Mouse (Mus musculus) heart, adult 11 months (tissue): Measurements from ENCODE around the gene Tgfbr1.
A peak's percentile ranks its signal among the peaks of the same experiment; 100 is the strongest.

Experiments used
- DNase-seq: peaks from one replicate; pipeline ENCODE4 v3.0.0; 2022

Gene Tgfbr1

GRCm38 (mm10) chr4:47352803-47353388 lies at the start of gene Tgfbr1:
Gene Tgfbr1, plus strand, starts transcription at chr4:47353222.
- DNase-seq, result peak; percentile 100

DNA sequence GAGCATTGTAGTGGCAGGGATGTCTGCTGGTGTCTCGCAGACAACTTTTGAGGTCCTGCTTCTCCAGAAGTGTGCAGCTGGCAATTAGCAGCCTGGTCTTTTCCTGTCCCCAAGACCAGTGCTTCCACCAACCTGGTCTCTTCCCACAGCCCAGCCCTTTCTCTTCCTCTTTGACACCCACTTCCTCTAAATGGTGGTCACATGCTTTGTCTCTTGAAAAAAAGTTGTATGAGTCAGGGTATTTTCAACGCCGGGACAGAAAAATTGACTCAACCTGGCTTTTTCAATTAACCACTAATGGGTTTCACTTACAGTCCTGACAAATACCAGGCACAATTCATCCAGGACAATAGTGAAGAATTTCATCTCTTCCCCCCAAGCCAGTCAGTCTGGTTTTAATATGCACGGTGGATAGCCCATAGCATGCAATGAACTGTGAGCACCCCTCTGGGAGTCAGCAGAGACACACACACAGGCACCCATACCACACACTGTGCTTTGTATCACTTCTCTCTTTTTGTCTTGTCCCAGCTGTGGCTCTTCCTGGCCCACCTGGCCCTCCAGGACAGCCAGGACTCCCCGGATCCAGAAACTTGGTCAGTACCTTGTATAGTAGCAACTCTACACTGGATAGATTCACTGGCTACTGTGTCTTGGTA lies 49.6 kb upstream of the Tgfbr1 start:
- peak; percentile 95 for DNase-seq

DNA sequence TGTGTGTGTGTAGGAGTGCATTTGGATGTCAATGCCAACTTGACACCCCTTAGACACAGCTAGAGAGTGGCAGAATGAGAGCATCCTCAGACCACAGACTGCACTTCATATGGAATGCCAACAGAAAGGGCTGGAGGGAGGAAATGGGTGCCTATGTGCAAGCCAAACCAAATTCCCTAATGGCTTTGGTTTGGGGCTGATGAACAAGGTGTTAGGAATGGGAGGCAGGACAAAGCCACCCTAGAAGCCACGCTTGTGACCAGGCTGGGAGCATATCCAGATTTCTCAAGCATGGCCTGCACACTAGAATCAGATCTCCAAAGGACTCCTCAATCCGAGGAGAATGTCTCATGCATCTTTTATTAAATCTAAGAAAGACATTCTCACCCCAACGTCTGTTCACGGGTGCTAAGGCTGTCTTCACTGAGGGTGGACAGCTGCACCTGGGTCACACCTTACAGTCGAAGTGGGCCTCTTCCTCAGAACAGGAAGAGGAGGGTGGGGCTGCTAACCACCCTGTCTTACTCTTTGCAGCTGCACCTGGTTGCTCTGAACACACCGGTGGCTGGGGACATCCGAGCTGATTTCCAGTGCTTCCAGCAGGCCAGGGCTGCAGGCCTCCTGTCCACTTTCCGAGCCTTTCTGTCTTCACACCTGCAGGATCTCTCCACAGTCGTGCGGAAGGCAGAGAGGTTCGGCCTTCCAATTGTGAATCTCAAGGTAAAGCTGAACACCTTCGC lies 43.0 kb upstream of the Tgfbr1 start:
- DNase-seq, result no peak

- peak; percentile 97 for DNase-seq
These were observed 42.2 kb upstream of the Tgfbr1 start for GRCm38 (mm10) chr4:47310812-47311211.

DNA sequence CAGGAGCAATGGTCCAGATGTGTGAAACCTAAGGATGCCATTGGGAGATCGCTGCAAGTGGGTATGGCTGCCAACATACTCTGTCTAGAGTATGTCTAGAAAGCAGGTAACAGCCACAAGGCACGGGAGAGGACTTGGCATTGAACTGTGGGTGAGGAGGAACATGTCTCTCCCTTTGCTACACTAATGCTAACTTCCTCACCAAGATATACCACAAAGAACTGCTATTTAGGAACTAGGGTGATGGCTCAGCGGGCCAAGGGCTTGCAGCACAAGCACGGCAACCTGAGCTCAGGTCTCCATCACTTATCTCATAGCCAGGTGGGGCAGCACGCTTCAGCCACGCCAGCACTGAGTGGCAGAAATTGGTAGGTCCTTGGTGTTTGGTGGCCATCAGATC lies 41.6 kb upstream of the Tgfbr1 start:
- no peak for DNase-seq

DNA sequence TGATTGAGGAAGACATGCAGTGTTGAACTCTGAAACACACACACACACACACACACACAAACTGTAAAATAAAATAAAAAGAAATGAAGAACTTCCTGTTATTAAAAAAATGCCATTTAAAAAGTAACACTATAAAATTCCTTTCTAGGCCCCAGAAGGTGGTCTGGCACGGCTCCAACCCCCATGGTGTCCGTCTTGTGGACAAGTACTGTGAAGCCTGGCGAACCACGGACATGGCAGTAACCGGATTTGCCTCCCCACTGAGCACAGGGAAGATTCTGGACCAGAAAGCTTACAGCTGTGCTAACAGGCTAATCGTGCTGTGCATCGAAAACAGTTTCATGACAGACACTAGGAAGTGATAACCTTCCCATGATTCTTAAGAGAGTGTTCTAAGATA lies 41.1 kb upstream of the Tgfbr1 start:
- no peak for DNase-seq

- DNase-seq, result peak; percentile 88
These were observed 40.3 kb upstream of the Tgfbr1 start for GRCm38 (mm10) chr4:47312676-47313075.

- peak; percentile 91 for DNase-seq
These were observed 39.2 kb upstream of the Tgfbr1 start for GRCm38 (mm10) chr4:47313710-47314410.

- DNase-seq, result peak; percentile 97
These were observed 37.6 kb upstream of the Tgfbr1 start for GRCm38 (mm10) chr4:47315458-47315857.

- DNase-seq, result peak; percentile 92
These were observed 36.6 kb upstream of the Tgfbr1 start for GRCm38 (mm10) chr4:47316432-47316831.

DNA sequence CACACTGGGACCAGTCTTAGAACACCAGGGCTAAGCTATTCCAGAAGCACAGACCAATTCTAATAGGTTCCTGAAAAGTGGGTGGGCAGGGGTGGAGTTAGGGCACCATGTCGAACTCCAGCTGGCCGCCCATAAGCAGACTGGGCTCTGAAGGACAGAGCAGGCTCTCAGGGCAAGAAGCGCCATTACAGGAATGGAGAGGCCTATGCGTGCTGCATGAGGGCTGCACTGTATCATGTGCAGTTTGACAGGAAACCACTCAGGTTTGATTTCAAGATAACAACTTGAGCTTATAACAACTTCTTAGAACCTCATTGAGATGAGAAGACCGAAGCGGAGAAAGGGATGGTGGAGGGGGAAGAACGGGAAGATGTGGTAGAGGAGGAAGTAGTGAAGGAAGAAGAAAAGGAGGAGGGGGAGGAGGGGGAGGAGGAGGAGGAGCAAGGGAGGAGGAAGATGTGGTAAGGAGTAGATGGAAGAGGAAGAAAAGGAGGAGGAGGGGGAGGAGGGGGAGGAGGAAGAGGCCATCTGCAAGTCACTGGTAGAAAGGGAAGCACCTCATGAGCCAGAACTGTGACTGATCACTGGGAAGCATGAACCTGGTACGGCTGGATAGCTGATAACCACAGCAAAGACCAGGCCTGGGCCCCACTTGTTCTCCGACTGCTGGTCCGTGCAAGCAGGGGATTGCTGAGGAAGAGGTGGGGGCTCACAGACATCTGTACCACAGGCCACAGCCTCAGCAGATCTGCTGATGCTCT lies 33.3 kb upstream of the Tgfbr1 start:
- peak; percentile 94 for DNase-seq

DNA sequence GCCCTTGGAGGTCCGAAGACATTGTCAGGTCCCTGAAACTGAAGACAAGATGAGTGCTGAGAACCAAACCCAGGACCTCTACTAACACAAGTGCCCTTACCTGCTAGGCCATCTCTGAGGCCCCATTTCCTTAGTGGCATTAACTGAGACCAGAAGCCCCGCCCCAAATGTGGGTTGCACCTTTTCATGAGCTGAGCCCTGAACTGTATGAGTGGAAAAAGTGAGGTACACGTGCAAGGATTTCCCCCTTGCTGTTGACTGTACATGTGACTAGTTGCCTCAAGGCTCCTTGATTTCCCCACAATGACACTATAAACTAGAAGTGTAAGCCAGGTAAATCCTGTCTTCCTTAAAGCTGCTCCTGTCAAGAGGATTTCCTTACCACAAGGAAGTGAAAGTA lies 30.7 kb upstream of the Tgfbr1 start:
- DNase-seq, result no peak

DNA sequence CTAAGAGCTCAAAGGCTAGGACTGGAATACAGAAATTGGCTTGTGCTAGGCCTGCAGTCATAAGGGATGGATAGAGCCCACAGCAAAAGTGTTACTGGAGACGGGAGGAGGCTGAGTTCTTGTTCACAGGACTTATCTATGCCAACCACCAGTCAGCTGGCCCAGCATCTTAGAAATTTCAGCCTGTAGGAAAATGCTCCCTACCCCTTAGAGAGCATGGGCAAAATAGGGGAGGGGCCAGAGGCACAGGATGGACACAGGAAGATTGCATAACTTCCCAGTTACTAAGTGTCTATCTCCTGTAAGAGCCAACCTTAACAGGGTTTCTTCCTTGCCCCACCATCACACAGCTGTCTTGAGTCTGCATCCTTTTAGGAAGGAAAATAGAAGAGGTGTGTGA lies 28.8 kb upstream of the Tgfbr1 start:
- DNase-seq, result no peak

- no peak for DNase-seq
These were observed 25.2 kb upstream of the Tgfbr1 start for GRCm38 (mm10) chr4:47327782-47328181.

- no peak for DNase-seq
These were observed 23.7 kb upstream of the Tgfbr1 start for GRCm38 (mm10) chr4:47329285-47329684.

DNA sequence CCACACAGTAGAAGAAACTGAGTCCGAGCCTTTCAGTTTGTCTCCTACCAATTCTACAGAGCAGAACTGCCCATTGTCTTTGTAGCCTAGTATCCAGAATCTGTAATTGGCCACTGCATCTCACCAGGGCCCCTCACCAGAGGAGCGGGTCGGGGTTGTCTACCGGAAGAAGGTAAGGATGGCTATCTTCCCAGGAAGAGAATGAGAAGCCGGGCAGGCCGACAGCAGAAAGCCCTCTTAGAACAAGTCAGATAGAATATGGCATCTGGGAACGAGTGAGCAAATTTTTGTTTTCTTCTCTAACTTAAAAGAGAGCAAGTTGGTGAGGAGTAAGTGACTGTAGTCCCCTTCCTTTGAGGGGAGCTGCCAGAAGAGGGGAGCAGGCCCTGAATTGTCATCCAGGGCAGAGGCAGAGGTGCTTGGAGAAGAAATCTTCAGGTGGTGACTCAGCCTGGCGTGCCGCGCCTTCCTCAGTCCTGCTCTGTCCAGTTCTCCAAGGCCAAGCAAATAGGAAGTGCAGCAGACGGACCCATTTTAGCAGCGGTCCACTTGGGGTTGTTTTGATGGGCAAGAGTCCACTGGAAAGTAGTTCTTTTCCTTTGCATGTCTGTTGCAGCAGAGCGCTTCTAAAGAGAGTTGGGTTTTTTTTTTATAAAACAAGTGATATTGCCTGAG lies 22.5 kb upstream of the Tgfbr1 start:
- peak; percentile 87 for DNase-seq

GRCm38 (mm10) chr4:47332812-47333343 lies 20.1 kb upstream of the Tgfbr1 start:
- DNase-seq, result no peak

GRCm38 (mm10) chr4:47333541-47333940 lies 19.5 kb upstream of the Tgfbr1 start:
- DNase-seq, result peak; percentile 86

- peak; percentile 56 for DNase-seq
These were observed 16.0 kb upstream of the Tgfbr1 start for GRCm38 (mm10) chr4:47336941-47337600.

DNA sequence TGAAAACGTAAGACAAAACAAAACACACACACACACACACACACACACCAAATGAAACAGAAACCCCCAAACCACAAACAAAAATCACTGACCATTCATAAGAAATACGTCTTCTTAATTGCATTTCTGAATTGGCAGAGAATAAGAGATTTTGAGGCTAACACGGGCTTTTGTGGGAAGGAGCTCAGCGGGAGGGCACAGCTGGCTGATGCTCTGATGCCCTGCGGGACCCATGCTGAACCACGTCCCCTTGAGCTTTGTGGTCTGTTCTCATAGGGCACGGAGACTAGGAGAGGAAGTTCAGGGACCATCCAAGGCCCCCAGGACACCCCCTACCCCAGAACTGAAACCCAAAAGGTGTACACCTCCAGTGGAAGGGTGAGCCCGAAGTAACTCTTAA lies 10.4 kb upstream of the Tgfbr1 start:
- DNase-seq, result peak; percentile 22

DNA sequence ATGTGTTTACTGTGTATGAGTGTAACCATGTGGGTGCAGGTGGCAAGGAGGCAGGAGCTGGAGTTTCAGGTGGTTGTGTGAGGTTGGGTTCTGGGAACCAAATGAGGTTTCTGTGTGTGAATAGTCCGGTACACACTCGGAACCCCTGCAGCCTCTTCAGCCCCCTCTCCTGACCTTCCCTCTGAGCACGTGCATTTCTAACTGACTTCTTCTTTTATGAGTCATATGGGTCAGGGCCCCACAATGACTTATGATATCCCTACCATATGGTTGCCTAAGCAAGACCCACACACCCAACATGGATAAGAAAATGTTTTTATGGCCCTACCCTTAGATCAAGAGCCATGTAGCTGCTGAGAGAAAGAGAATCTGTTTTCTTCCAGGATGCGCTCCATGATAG lies 6.0 kb upstream of the Tgfbr1 start:
- DNase-seq, result no peak
